Mouse (Mus musculus): ENCODE measurements at regions not wholly inside any gene's neighbourhood (a gene's known extent, or its start where the extent isn't known, plus 50 kb on each side); places are given as distances from the start of the nearest gene placed in this dataset.

GRCm38 (mm10) chr3:104319377-104319776 lies 99.2 kb upstream of the Magi3 start:
- no peaks in the 10 kb centered on the region for H3K36me3 ChIP-seq
- H3K9ac ChIP-seq = no peak overlapping the region
- no peaks in the 10 kb centered on the region for H3K4me1 ChIP-seq
- no peak overlapping the region for H3K4me2 ChIP-seq (replicated peaks)
- no peaks in the 10 kb centered on the region for H3K27me3 ChIP-seq
- no peaks in the 10 kb centered on the region for H3K9me3 ChIP-seq (replicated peaks)
- 47% methylated on average over 6 of the region's 6 CpGs for WGBS
- H3K27ac ChIP-seq (replicated peaks) = no peak overlapping the region
- no peak for ATAC-seq (ENCODE audit: insufficient number of reproducible peaks, low FRiP score, low TSS enrichment, low read depth)
- H3K4me3 ChIP-seq (replicated peaks) = no peak overlapping the region

GRCm38 (mm10) chr3:104318911-104319310 lies 98.7 kb upstream of the Magi3 start:
- no peak overlapping the region for H3K27ac ChIP-seq (replicated peaks)
- no peak for ATAC-seq (ENCODE audit: insufficient number of reproducible peaks, low FRiP score, low TSS enrichment, low read depth)
- H3K27me3 ChIP-seq = no peaks in the 10 kb centered on the region
- no peak overlapping the region for H3K4me3 ChIP-seq (replicated peaks)
- no peaks in the 10 kb centered on the region for H3K9me3 ChIP-seq (replicated peaks)
- WGBS = 34% methylated on average over 8 of the region's 8 CpGs
- no peaks in the 10 kb centered on the region for H3K36me3 ChIP-seq
- H3K4me1 ChIP-seq = no peaks in the 10 kb centered on the region
- no peak overlapping the region for H3K4me2 ChIP-seq (replicated peaks)
- H3K9ac ChIP-seq = no peak overlapping the region

GRCm38 (mm10) chr3:104317528-104317927 lies 97.4 kb upstream of the Magi3 start:
- H3K36me3 ChIP-seq = no peaks in the 10 kb centered on the region
- ATAC-seq (ENCODE audit: insufficient number of reproducible peaks, low FRiP score, low TSS enrichment, low read depth) = no peak
- no peaks in the 10 kb centered on the region for H3K4me1 ChIP-seq
- no peaks in the 10 kb centered on the region for H3K27me3 ChIP-seq
- no peaks in the 10 kb centered on the region for H3K9me3 ChIP-seq (replicated peaks)
- H3K4me3 ChIP-seq (replicated peaks) = no peak overlapping the region
- no peak overlapping the region for H3K27ac ChIP-seq (replicated peaks)
- no peak overlapping the region for H3K9ac ChIP-seq
- no peak overlapping the region for H3K4me2 ChIP-seq (replicated peaks)
- 78% methylated on average over 4 of the region's 4 CpGs for WGBS

GRCm38 (mm10) chr3:104313063-104313462 lies 92.9 kb upstream of the Magi3 start:
- Histone ChIP-seq H3K9ac (no peak overlapping the region), H3K36me3 (no peaks in the 10 kb centered on the region), H3K4me1 (no peaks in the 10 kb centered on the region), H3K4me3 (replicated peaks) (no peak overlapping the region), H3K4me2 (replicated peaks) (no peak overlapping the region), H3K9me3 (replicated peaks) (no peaks in the 10 kb centered on the region), H3K27me3 (no peaks in the 10 kb centered on the region), H3K27ac (replicated peaks) (no peak overlapping the region)
- ATAC-seq (ENCODE audit: insufficient number of reproducible peaks, low FRiP score, low TSS enrichment, low read depth) = no peak
- WGBS = 74% methylated on average over 4 of the region's 4 CpGs

GRCm38 (mm10) chr3:104306961-104307360 lies 86.8 kb upstream of the Magi3 start:
- Histone ChIP-seq H3K27ac (replicated peaks) (no peak overlapping the region), H3K9me3 (replicated peaks) (no peaks in the 10 kb centered on the region), H3K4me2 (replicated peaks) (no peak overlapping the region), H3K4me1 (peaks cover 4% of the 10 kb centered on the region; the same call in 1 of the 2 replicates), H3K36me3 (no peaks in the 10 kb centered on the region), H3K4me3 (replicated peaks) (no peak overlapping the region), H3K9ac (no peak overlapping the region), H3K27me3 (no peaks in the 10 kb centered on the region)
- 77% methylated on average over 1 of the region's 1 CpGs for WGBS
- no peak for ATAC-seq (ENCODE audit: insufficient number of reproducible peaks, low FRiP score, low TSS enrichment, low read depth)

- ATAC-seq (ENCODE audit: insufficient number of reproducible peaks, low FRiP score, low TSS enrichment, low read depth) = 0 out of 2 replicates have a peak, but pooled peaks have one; percentile 43
- H3K9me3 ChIP-seq (replicated peaks) = no peaks in the 10 kb centered on the region
- H3K4me1 ChIP-seq = peaks cover 4% of the 10 kb centered on the region; the same call in 1 of the 2 replicates
- H3K36me3 ChIP-seq = no peaks in the 10 kb centered on the region
- H3K4me2 ChIP-seq (replicated peaks) = 0 out of 2 replicates have a peak overlapping the region, but pooled peaks have one; percentile 2
- WGBS = 21% methylated on average over 12 of the region's 12 CpGs
- no peak overlapping the region for H3K27ac ChIP-seq (replicated peaks)
- H3K4me3 ChIP-seq (replicated peaks) = no peak overlapping the region
- H3K9ac ChIP-seq = no peak overlapping the region
- no peaks in the 10 kb centered on the region for H3K27me3 ChIP-seq
Measured at GRCm38 (mm10) chr3:104305904-104306563, 85.9 kb upstream of the Magi3 start.

- no peaks in the 10 kb centered on the region for H3K9me3 ChIP-seq (replicated peaks)
- H3K36me3 ChIP-seq = no peaks in the 10 kb centered on the region
- H3K4me3 ChIP-seq (replicated peaks) = no peak overlapping the region
- H3K9ac ChIP-seq = no peak overlapping the region
- peaks cover 4% of the 10 kb centered on the region; the same call in 1 of the 2 replicates for H3K4me1 ChIP-seq
- no peak overlapping the region for H3K27ac ChIP-seq (replicated peaks)
- 57% methylated on average over 7 of the region's 7 CpGs for whole genome bisulfite sequencing
- ATAC-seq (ENCODE audit: insufficient number of reproducible peaks, low FRiP score, low TSS enrichment, low read depth) = no peak
- no peaks in the 10 kb centered on the region for H3K27me3 ChIP-seq
- H3K4me2 ChIP-seq (replicated peaks) = no peak overlapping the region
Measured at GRCm38 (mm10) chr3:104303577-104303976, 83.4 kb upstream of the Magi3 start.

GRCm38 (mm10) chr3:104300201-104300600 lies 80.0 kb upstream of the Magi3 start:
- Histone ChIP-seq H3K4me1 (peaks cover 3% of the 10 kb centered on the region; the same call in 1 of the 2 replicates), H3K9me3 (replicated peaks) (no peaks in the 10 kb centered on the region), H3K4me2 (replicated peaks) (no peak overlapping the region), H3K9ac (no peak overlapping the region), H3K27me3 (no peaks in the 10 kb centered on the region), H3K27ac (replicated peaks) (no peak overlapping the region), H3K4me3 (replicated peaks) (no peak overlapping the region), H3K36me3 (no peaks in the 10 kb centered on the region)
- WGBS = 92% methylated on average over 5 of the region's 5 CpGs
- ATAC-seq (ENCODE audit: insufficient number of reproducible peaks, low FRiP score, low TSS enrichment, low read depth) = no peak

GRCm38 (mm10) chr3:104298878-104299277 lies 78.7 kb upstream of the Magi3 start:
- no peaks in the 10 kb centered on the region for H3K36me3 ChIP-seq
- peaks cover 10% of the 10 kb centered on the region for H3K4me1 ChIP-seq
- WGBS = 49% methylated on average over 4 of the region's 4 CpGs
- no peaks in the 10 kb centered on the region for H3K27me3 ChIP-seq
- no peaks in the 10 kb centered on the region for H3K9me3 ChIP-seq (replicated peaks)
- no peak overlapping the region for H3K9ac ChIP-seq
- H3K4me2 ChIP-seq (replicated peaks) = no peak overlapping the region
- ATAC-seq (ENCODE audit: insufficient number of reproducible peaks, low FRiP score, low TSS enrichment, low read depth) = no peak
- no peak overlapping the region for H3K27ac ChIP-seq (replicated peaks)
- H3K4me3 ChIP-seq (replicated peaks) = no peak overlapping the region

GRCm38 (mm10) chr3:104298409-104298808 lies 78.2 kb upstream of the Magi3 start:
- Histone ChIP-seq H3K36me3 (no peaks in the 10 kb centered on the region), H3K4me3 (replicated peaks) (no peak overlapping the region), H3K27ac (replicated peaks) (no peak overlapping the region), H3K9me3 (replicated peaks) (no peaks in the 10 kb centered on the region), H3K27me3 (no peaks in the 10 kb centered on the region), H3K4me2 (replicated peaks) (no peak overlapping the region), H3K4me1 (peaks cover 10% of the 10 kb centered on the region), H3K9ac (no peak overlapping the region)
- WGBS = 74% methylated on average over 2 of the region's 2 CpGs
- no peak for ATAC-seq (ENCODE audit: insufficient number of reproducible peaks, low FRiP score, low TSS enrichment, low read depth)

- no peak overlapping the region for H3K9ac ChIP-seq
- ATAC-seq (ENCODE audit: insufficient number of reproducible peaks, low FRiP score, low TSS enrichment, low read depth) = no peak
- no peak overlapping the region for H3K4me2 ChIP-seq (replicated peaks)
- H3K27me3 ChIP-seq = no peaks in the 10 kb centered on the region
- no peak overlapping the region for H3K27ac ChIP-seq (replicated peaks)
- no peaks in the 10 kb centered on the region for H3K36me3 ChIP-seq
- H3K4me1 ChIP-seq = peaks cover 10% of the 10 kb centered on the region
- no peak overlapping the region for H3K4me3 ChIP-seq (replicated peaks)
- no peaks in the 10 kb centered on the region for H3K9me3 ChIP-seq (replicated peaks)
- 62% methylated on average over 6 of the region's 6 CpGs for WGBS
Measured at GRCm38 (mm10) chr3:104297112-104297511, 76.9 kb upstream of the Magi3 start.

GRCm38 (mm10) chr3:104295856-104296255 lies 75.7 kb upstream of the Magi3 start:
- H3K4me1 ChIP-seq = peaks cover 10% of the 10 kb centered on the region
- no peak overlapping the region for H3K27ac ChIP-seq (replicated peaks)
- ATAC-seq (ENCODE audit: insufficient number of reproducible peaks, low FRiP score, low TSS enrichment, low read depth) = no peak
- no peak overlapping the region for H3K4me2 ChIP-seq (replicated peaks)
- no peak overlapping the region for H3K4me3 ChIP-seq (replicated peaks)
- no peaks in the 10 kb centered on the region for H3K36me3 ChIP-seq
- H3K27me3 ChIP-seq = no peaks in the 10 kb centered on the region
- H3K9me3 ChIP-seq (replicated peaks) = no peaks in the 10 kb centered on the region
- WGBS = 63% methylated on average over 9 of the region's 9 CpGs
- H3K9ac ChIP-seq = no peak overlapping the region
